ENCODE assay signal across 9 mouse cellular contexts in genomic region chr10:60445031-60445593, GRCm38 (mm10). TPM values are rescaled to one million over a fixed set of nuclear protein-coding genes. Genes with fewer than 3 reads are reported as not detected.
DNase-seq lines count a peak whose midpoint lies in the region; ATAC-seq and TF ChIP-seq lines count a peak whose summit lies in the region.
"Had no signal": no experiment of that assay in that cellular context is flagged by ENCODE, and none has a peak within 500 bp of the region (broad histone marks: within the 10 kb centered on the region; RNA-seq: fewer than 3 reads in every experiment).

No protein-coding gene starts in this region.

- no peaks in the 10 kb centered on the region for H3K36me3 ChIP-seq in lung, embryonic 14.5 days (ENCODE audit: insufficient read depth)
- no peaks in the 10 kb centered on the region for H3K36me3 ChIP-seq in limb, embryonic 11.5 days (ENCODE audit: control insufficient read depth, insufficient read depth, low read length)

- H3K9me3 ChIP-seq in lung, embryonic 14.5 days (ENCODE audit: low read depth, low read length): no peaks in the 10 kb centered on the region
- H3K9me3 ChIP-seq in limb, embryonic 11.5 days (ENCODE audit: control insufficient read depth, low read length): no peaks in the 10 kb centered on the region

- no peak for TF ChIP-seq CTCF in lung, embryonic 14.5 days (IDR thresholded peaks at IDR 0.05; ENCODE audit: low read depth)

- no peak overlapping the region for H3K27ac ChIP-seq in lung, embryonic 14.5 days (ENCODE audit: low read depth)
- H3K27ac ChIP-seq in limb, embryonic 11.5 days (replicated peaks; ENCODE audit: low read depth, low read length): no peak overlapping the region

- no peak overlapping the region for H3K4me3 ChIP-seq in lung, embryonic 14.5 days (ENCODE audit: low read depth, low read length)
- H3K4me3 ChIP-seq in limb, embryonic 11.5 days (ENCODE audit: low read depth, low read length): no peak overlapping the region

- H3K4me1 ChIP-seq in lung, embryonic 14.5 days (ENCODE audit: insufficient read depth): no peaks in the 10 kb centered on the region
- no peaks in the 10 kb centered on the region for H3K4me1 ChIP-seq in limb, embryonic 11.5 days (ENCODE audit: control insufficient read depth, insufficient read depth, low read length)

- peak; percentile 49; the same call in 1 of the 2 replicates for ATAC-seq in lung, embryonic 14.5 days (ENCODE audit: insufficient read depth)
- ATAC-seq in limb, embryonic 11.5 days (ENCODE audit: insufficient number of reproducible peaks, low FRiP score, low TSS enrichment, low read depth): no peak

- 59% methylated on average over 8 of the region's 8 CpGs for WGBS in lung, embryonic 14.5 days
- WGBS in limb, embryonic 11.5 days: 66% methylated on average over 8 of the region's 8 CpGs

- H3K27me3 ChIP-seq in lung, embryonic 14.5 days (ENCODE audit: insufficient read depth, low read length): no peaks in the 10 kb centered on the region
- H3K27me3 ChIP-seq in limb, embryonic 11.5 days (ENCODE audit: control insufficient read depth, insufficient read depth, low read length): no peaks in the 10 kb centered on the region

- H3K4me2 ChIP-seq in lung, embryonic 14.5 days: no peak overlapping the region
- H3K4me2 ChIP-seq in limb, embryonic 11.5 days (ENCODE audit: low read depth, severe bottlenecking): no peak overlapping the region

- peak; percentile 89 for DNase-seq in lung, embryonic 14.5 days
- DNase-seq in lung, postnatal 25 days (ENCODE audit: low spot score): no peak
- DNase-seq in adrenal gland, postnatal 14 days: peak; percentile 90
- peak; percentile 70 for DNase-seq in forelimb bud, embryonic 11.5 days (ENCODE audit: low read depth, low spot score)
- DNase-seq in limb, embryonic 11.5 days (ENCODE audit: low spot score): peak; percentile 84
- DNase-seq in testis, postnatal 10 days (ENCODE audit: low spot score): peak; percentile 85
- no peak for DNase-seq in natural killer cell, adult 2 months (ENCODE audit: low spot score in 2 of 2)
- DNase-seq in layer of hippocampus, adult 8-10 months (ENCODE audit: low spot score in 2 of 2): no peak

- no peak overlapping the region for H3K9ac ChIP-seq in lung, embryonic 14.5 days
- H3K9ac ChIP-seq in limb, embryonic 11.5 days (ENCODE audit: low read length): no peak overlapping the region

RNA-seq across cellular contexts. Expression of gene Gm17455, which starts 45.6 kb away (rescaled TPM):
- 0.74 and 1.2 TPM in 2 replicates for polyA plus RNA-seq in lung, embryonic 14.5 days (2014; fragmentation: Nextera tagmentation; extraction: Ambion mirVana)
- not detected in 2 replicates for total RNA-seq in adrenal gland, postnatal 14 days (2021)
- 1.5 and 2.0 TPM in 2 replicates for polyA plus RNA-seq in limb, embryonic 11.5 days (2014; fragmentation: Nextera tagmentation; extraction: Ambion mirVana)
- under 1 TPM in 2 of 4 experiments, not detected in 2; 0.45 to 0.55 TPM for total RNA-seq in layer of hippocampus, adult 8-10 months (2022)
- total RNA-seq: hematopoietic stem cell, adult 5-6 weeks had no signal

Comparison
In these comparisons a context has a peak if more than half of its experiments do, and no peak if none do; other contexts are left out.
1. DNase-seq: peak in lung, embryonic 14.5 days (single experiment), adrenal gland, postnatal 14 days (single experiment), forelimb bud, embryonic 11.5 days (single experiment), limb, embryonic 11.5 days (single experiment) and testis, postnatal 10 days (single experiment); none in lung, postnatal 25 days (single experiment), natural killer cell, adult 2 months (0 of 2) and layer of hippocampus, adult 8-10 months (0 of 2).